In the genomic region with DNA sequence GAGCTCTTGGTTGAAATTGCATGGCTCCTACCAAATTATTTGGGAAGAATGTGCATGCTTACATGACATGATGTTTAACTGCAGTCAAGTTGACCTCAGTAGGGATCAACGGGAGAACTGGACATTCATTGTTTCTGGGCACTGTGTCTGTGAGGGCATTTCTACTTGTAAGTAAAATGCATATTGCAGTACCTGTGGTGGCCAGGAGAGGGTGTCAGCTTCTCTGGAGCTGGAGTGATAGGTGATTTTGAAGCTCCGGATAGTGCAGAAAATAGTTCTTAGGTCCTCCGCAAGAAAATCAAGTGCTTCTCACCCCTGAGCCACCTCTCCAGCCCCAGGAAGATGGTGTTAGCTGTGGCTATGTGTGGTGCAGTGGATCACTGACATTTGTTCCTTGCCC, we compare ENCODE assay signal across 8 mouse cellular contexts.
A peak's percentile ranks its signal among the peaks of the same experiment; 100 is the strongest.
DNase-seq lines count a peak whose midpoint lies in the region; ATAC-seq lines count a peak whose summit lies in the region.

No protein-coding gene starts in this region.

- H3K9ac ChIP-seq in forebrain, embryonic 14.5 days (ENCODE audit: low read length): no peak overlapping the region
- no peak overlapping the region for H3K9ac ChIP-seq in forebrain, embryonic 12.5 days
- H3K9ac ChIP-seq in midbrain, embryonic 14.5 days (replicated peaks; ENCODE audit: low read length): no peak overlapping the region
- H3K9ac ChIP-seq in midbrain, embryonic 13.5 days (replicated peaks): no peak overlapping the region

- DNase-seq in forebrain, embryonic 14.5 days (ENCODE audit: low spot score): peak; percentile 53
- peak; percentile 66 for DNase-seq in midbrain, embryonic 14.5 days
- DNase-seq in embryo, embryonic 11 days: peak; percentile 71
- peak; percentile 27 to 28 for DNase-seq in left cerebral cortex, adult 8-10 months (ENCODE audit: low spot score in 2 of 2)
- DNase-seq in MN1 (ENCODE audit: low spot score): no peak
- no peak for DNase-seq in spleen, postnatal 4 days (ENCODE audit: low spot score in 2 of 2)

- 54% methylated on average over 3 of the region's 3 CpGs for WGBS in forebrain, embryonic 14.5 days
- 59% methylated on average over 3 of the region's 3 CpGs for WGBS in forebrain, embryonic 12.5 days
- WGBS in midbrain, embryonic 14.5 days: 53% methylated on average over 3 of the region's 3 CpGs
- 61% methylated on average over 3 of the region's 3 CpGs for WGBS in midbrain, embryonic 13.5 days

- H3K4me2 ChIP-seq in forebrain, embryonic 14.5 days (ENCODE audit: low read length): no peak overlapping the region
- H3K4me2 ChIP-seq in forebrain, embryonic 12.5 days: no peak overlapping the region
- no peak overlapping the region for H3K4me2 ChIP-seq in midbrain, embryonic 14.5 days (ENCODE audit: low read length)
- no peak overlapping the region for H3K4me2 ChIP-seq in midbrain, embryonic 13.5 days (replicated peaks)

- no peaks in the 10 kb centered on the region for H3K27me3 ChIP-seq in forebrain, embryonic 14.5 days (replicated peaks; ENCODE audit: control insufficient read depth, insufficient read depth, low read length)
- no peaks in the 10 kb centered on the region for H3K27me3 ChIP-seq in forebrain, embryonic 12.5 days
- H3K27me3 ChIP-seq in midbrain, embryonic 14.5 days (ENCODE audit: control insufficient read depth, insufficient read depth, low read length): no peaks in the 10 kb centered on the region
- no peaks in the 10 kb centered on the region for H3K27me3 ChIP-seq in midbrain, embryonic 13.5 days

- no peak overlapping the region for H3K4me3 ChIP-seq in forebrain, embryonic 14.5 days (ENCODE audit: low read depth, low read length)
- no peak overlapping the region for H3K4me3 ChIP-seq in forebrain, embryonic 12.5 days (replicated peaks)
- no peak overlapping the region for H3K4me3 ChIP-seq in midbrain, embryonic 14.5 days (replicated peaks; ENCODE audit: low read depth, low read length)
- H3K4me3 ChIP-seq in midbrain, embryonic 13.5 days (replicated peaks): no peak overlapping the region

- H3K27ac ChIP-seq in forebrain, embryonic 14.5 days (ENCODE audit: low read depth, low read length): no peak overlapping the region
- no peak overlapping the region for H3K27ac ChIP-seq in forebrain, embryonic 12.5 days
- no peak overlapping the region for H3K27ac ChIP-seq in midbrain, embryonic 14.5 days (replicated peaks; ENCODE audit: low read depth, low read length)
- H3K27ac ChIP-seq in midbrain, embryonic 13.5 days: no peak overlapping the region

- no peaks in the 10 kb centered on the region for H3K9me3 ChIP-seq in forebrain, embryonic 14.5 days (replicated peaks; ENCODE audit: control insufficient read depth, low read length)
- no peaks in the 10 kb centered on the region for H3K9me3 ChIP-seq in forebrain, embryonic 12.5 days
- H3K9me3 ChIP-seq in midbrain, embryonic 14.5 days (ENCODE audit: control insufficient read depth, low read length): no peaks in the 10 kb centered on the region
- H3K9me3 ChIP-seq in midbrain, embryonic 13.5 days: no peaks in the 10 kb centered on the region

- ATAC-seq in forebrain, embryonic 14.5 days: no peak
- no peak for ATAC-seq in forebrain, embryonic 12.5 days (ENCODE audit: low FRiP score)
- no peak for ATAC-seq in midbrain, embryonic 14.5 days (ENCODE audit: low FRiP score, low TSS enrichment)
- no peak for ATAC-seq in midbrain, embryonic 13.5 days

- H3K36me3 ChIP-seq in forebrain, embryonic 14.5 days (ENCODE audit: control insufficient read depth, insufficient read depth, low read length): no peaks in the 10 kb centered on the region
- H3K36me3 ChIP-seq in forebrain, embryonic 12.5 days (replicated peaks): no peaks in the 10 kb centered on the region
- no peaks in the 10 kb centered on the region for H3K36me3 ChIP-seq in midbrain, embryonic 14.5 days (ENCODE audit: control insufficient read depth, insufficient read depth, low read length)
- no peaks in the 10 kb centered on the region for H3K36me3 ChIP-seq in midbrain, embryonic 13.5 days

- H3K4me1 ChIP-seq in forebrain, embryonic 14.5 days (ENCODE audit: control insufficient read depth, insufficient read depth, low read length): no peaks in the 10 kb centered on the region
- H3K4me1 ChIP-seq in forebrain, embryonic 12.5 days: 0 out of 2 replicates have a peak, but pooled peaks cover 6% of the 10 kb centered on the region
- H3K4me1 ChIP-seq in midbrain, embryonic 14.5 days (ENCODE audit: control insufficient read depth, insufficient read depth, low read length): no peaks in the 10 kb centered on the region
- H3K4me1 ChIP-seq in midbrain, embryonic 13.5 days (replicated peaks): no peaks in the 10 kb centered on the region

Comparison
In these comparisons a context has a peak if more than half of its experiments do, and no peak if none do; other contexts are left out.
1. DNase-seq: peak in forebrain, embryonic 14.5 days (single experiment), midbrain, embryonic 14.5 days (single experiment), embryo, embryonic 11 days (single experiment) and left cerebral cortex, adult 8-10 months (2 of 2); none in MN1 (single experiment) and spleen, postnatal 4 days (0 of 2).